Mouse (Mus musculus): ENCODE data around the gene Mrpl43.

GRCm38 (mm10) chr19:44968329-44968728 lies 37.9 kb downstream of the Mrpl43 start:
- TF ChIP-seq POLR2A (IDR thresholded peaks at IDR 0.05; ENCODE audit: low read depth, low read length) (no peak), CTCF (conservative IDR thresholded peaks at IDR 0.05; ENCODE audit: insufficient read depth, insufficient read length, low read depth, low read length) (no peak)
